Mouse (Mus musculus) ES-E14 (cell line): ENCODE measurements at regions not wholly inside any gene's neighbourhood (a gene's known extent, or its start where the extent isn't known, plus 50 kb on each side); places are given as distances from the start of the nearest gene placed in this dataset.

ENCODE experiments used
- DNase-seq: peaks from one replicate; pipeline ENCODE4 v3.0.0-alpha.2; 2013; ENCODE audit warnings: low read depth, low spot score
- H3K27ac ChIP-seq: 2 replicates; pipeline ENCODE4 v1.5.1; 2012; ENCODE audit warnings: low read depth, mild to moderate bottlenecking, low read length, moderate library complexity, mixed read lengths; ENCODE audit not compliant: poor library complexity, insufficient read depth, severe bottlenecking
- H3K36me3 ChIP-seq: 2 replicates; pipeline ENCODE4 v1.6.1; 2012; ENCODE audit warnings: mild to moderate bottlenecking, low read length, moderate library complexity, mixed read lengths; ENCODE audit not compliant: control insufficient read depth, poor library complexity, insufficient read depth, severe bottlenecking
- H3K4me1 ChIP-seq, 2 experiments: fragments of 150-350 bp in 1 of 2; sonication (generic) in 1 of 2; 2 replicates each; pipeline ENCODE4 v1.6.1; 2012; ENCODE audit warnings: low read length in 2 of 2, mild to moderate bottlenecking in 1 of 2, mixed read lengths in 1 of 2; ENCODE audit not compliant: control insufficient read depth in 2 of 2, insufficient read depth in 2 of 2, poor library complexity in 1 of 2
- H3K4me3 ChIP-seq, 2 experiments: fragments of 150-350 bp in 1 of 2; sonication (generic) in 1 of 2; 2 replicates each; pipeline ENCODE4 v1.5.1; 2012; ENCODE audit warnings: low read length in 2 of 2, low read depth in 1 of 2, mild to moderate bottlenecking in 1 of 2, mixed read lengths in 1 of 2; ENCODE audit not compliant: insufficient read depth in 1 of 2, poor library complexity in 1 of 2, severe bottlenecking in 1 of 2
- H3K9ac ChIP-seq: 2 replicates; pipeline ENCODE4 v1.6.1; 2012; ENCODE audit warnings: low read depth, mild to moderate bottlenecking, low read length, mixed read lengths; ENCODE audit not compliant: poor library complexity, insufficient read depth, severe bottlenecking
- H3K9me3 ChIP-seq: fragments of 150-350 bp; sonication (generic); 2 replicates; pipeline ENCODE4 v1.6.1; 2012; ENCODE audit warnings: low read depth, mild to moderate bottlenecking, low read length; ENCODE audit not compliant: control insufficient read depth, insufficient read depth
- CHD2 ChIP-seq: IDR thresholded peaks from 2 replicates; pipeline ENCODE4 v1.6.1; 2014; ENCODE audit warnings: mild to moderate bottlenecking, low read depth, low read length, inconsistent platforms
- HCFC1 ChIP-seq: IDR thresholded peaks from 2 replicates; pipeline ENCODE4 v1.6.1; 2012; ENCODE audit warnings: low read length, inconsistent platforms, borderline replicate concordance; ENCODE audit not compliant: insufficient read depth
- MAFK ChIP-seq: IDR thresholded peaks from 2 replicates; pipeline ENCODE4 v1.6.1; 2014; ENCODE audit warnings: mild to moderate bottlenecking, low read depth, low read length, inconsistent platforms; ENCODE audit not compliant: insufficient read depth
- ZC3H11A ChIP-seq: IDR thresholded peaks from 2 replicates; pipeline ENCODE4 v1.6.1; 2012; ENCODE audit warnings: low read depth, mild to moderate bottlenecking, inconsistent platforms, low read length, borderline replicate concordance
- ZNF384 ChIP-seq: IDR thresholded peaks from 2 replicates; pipeline ENCODE4 v1.6.1; 2012; ENCODE audit warnings: low read depth, low read length, inconsistent platforms
- in situ Hi-C, 2 experiments: fragments of 600-800 bp; cut with MboI; formaldehyde crosslinking; loops; one replicate each; pipeline ENCODE4 v1.15.1; 2025; ENCODE audit warnings: low sequenced_read_pairs in 2 of 2, inconsistent platforms in 1 of 2; ENCODE audit not compliant: unreplicated experiment in 2 of 2

DNA sequence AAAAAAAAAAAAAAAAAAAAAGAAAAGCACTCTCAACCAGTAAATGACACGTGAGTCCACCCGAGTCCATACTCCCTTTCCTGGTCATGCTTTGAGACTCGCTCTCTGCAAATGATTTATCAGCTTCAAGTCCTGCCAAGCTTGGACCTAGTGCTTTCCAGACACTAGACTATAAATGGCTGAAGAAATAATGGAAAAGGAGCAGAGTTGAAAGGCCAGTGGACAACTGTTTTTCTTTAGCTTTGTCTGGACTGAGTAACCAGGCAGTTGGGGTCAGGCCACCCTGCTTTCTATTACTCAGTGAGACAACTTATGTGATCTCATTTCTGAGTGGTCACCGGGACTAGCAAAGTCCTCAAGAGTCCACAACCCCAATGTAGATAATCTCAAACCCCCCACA is 112.9 kb downstream of the Kcns3 start:
- Histone ChIP-seq H3K9ac (no peak overlapping the region), H3K9me3 (no peaks in the 10 kb centered on the region), H3K27ac (no peak overlapping the region), H3K4me1 (peaks cover 0 to 6% of the 10 kb centered on the region in 2 experiments; a peak in 1 of 4 replicates), H3K4me3 (no peak overlapping the region), H3K36me3 (no peaks in the 10 kb centered on the region)
- no peak for DNase-seq
- no peak for TF ChIP-seq HCFC1
- TF ChIP-seq MAFK, result no peak
- TF ChIP-seq ZNF384, result no peak
- no peak for TF ChIP-seq ZC3H11A
- no peak for TF ChIP-seq CHD2
- in situ Hi-C loops, result no loop called here

DNA sequence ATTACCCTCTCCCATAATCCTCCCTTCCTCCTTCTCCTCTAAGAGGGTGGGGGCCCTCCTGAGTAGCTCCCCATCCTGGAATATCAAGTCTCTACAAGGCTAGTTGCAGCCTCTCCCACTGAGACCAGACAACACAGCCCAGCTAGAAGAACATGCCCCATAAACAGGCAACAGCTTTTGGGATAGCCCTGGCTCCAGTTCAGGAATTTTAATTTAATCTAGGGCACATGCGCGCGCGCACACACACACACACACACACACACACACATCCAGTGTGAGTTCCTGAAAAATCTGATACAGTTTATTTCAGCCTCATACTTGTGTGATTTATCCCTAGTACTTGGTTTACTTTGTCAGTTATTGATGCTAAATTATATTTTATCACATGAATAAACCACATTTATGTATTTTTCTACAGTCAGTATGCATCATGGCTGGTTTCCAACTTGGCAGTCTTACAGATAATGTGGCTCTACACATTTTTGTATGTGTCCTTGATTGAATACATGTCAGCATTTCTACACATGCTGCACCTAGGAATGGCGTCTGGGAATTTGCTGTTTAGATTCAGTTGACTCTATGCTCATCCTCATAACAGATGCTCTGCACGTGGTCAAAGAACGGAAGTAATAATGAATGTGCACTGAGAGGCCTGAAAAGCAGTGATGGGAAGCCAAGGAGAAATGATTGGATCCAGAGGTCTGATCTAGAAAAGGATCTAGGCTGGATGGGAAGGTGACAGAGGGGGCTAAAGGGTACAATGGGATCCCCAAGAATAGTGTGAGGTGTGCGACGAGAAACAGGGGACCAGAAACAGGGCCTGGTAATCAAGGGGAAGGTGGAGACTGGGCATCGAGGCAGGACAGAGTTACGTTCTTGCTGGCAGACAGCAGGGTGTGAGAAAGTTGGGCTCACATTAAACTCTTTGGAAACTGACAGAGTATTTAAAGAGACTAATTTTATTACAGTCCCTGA is 130.0 kb downstream of the Kcns3 start:
- no peak overlapping the region for H3K9ac ChIP-seq
- H3K4me1 ChIP-seq, result no peaks in the 10 kb centered on the region
- TF ChIP-seq ZNF384 (no peak), ZC3H11A (no peak), MAFK (no peak), HCFC1 (no peak), CHD2 (no peak)
- in situ Hi-C loops, result no loop called here
- H3K27ac ChIP-seq, result no peak overlapping the region
- no peaks in the 10 kb centered on the region for H3K9me3 ChIP-seq
- no peaks in the 10 kb centered on the region for H3K36me3 ChIP-seq
- no peak for DNase-seq
- no peak overlapping the region for H3K4me3 ChIP-seq

DNA sequence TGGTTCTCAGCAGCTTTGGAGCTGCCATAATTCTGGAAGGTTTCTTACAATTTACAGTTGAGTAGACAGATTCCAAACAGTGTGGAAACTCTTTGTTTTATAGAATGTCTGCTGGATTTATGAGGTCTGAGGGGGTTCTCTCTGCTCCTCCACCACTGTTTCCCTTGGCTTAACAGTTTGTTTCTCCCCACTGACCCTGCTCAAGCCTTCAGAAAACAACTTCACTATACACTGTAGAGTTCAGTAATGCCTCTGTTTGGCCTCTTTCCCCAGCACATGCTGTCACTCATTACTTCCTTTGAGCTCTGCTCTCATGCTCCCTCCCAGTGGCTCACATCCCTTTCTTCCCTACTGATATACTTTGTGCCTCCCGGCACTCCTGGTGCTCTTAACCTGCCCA is 139.7 kb downstream of the Kcns3 start:
- no peaks in the 10 kb centered on the region for H3K36me3 ChIP-seq
- no peaks in the 10 kb centered on the region for H3K9me3 ChIP-seq
- no peaks in the 10 kb centered on the region for H3K4me1 ChIP-seq
- no peak overlapping the region for H3K27ac ChIP-seq
- H3K9ac ChIP-seq, result no peak overlapping the region
- DNase-seq, result no peak
- TF ChIP-seq CHD2, result no peak
- in situ Hi-C loops, result no loop called here
- no peak overlapping the region for H3K4me3 ChIP-seq

DNA sequence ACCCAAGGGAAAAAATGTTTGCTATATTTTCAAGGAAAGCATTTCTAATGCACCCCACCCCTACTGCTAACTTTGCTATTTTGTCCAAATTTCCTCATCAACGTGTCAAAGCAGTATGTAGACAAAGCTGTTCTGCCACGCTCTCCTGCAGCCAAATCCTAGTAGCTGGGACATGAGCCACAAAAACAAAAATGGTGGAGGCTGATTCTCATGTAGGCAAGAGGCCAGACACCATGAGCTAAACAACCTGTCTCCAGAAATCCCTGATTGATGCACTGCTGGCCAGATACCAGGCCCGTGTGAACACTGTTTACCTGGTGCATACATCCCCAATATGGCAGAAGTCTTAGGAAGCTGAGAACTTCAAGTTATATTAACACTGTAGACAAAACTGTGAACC is 166.6 kb downstream of the Kcns3 start:
- no peaks in the 10 kb centered on the region for H3K9me3 ChIP-seq
- no peak for TF ChIP-seq MAFK
- no peak overlapping the region for H3K27ac ChIP-seq
- H3K9ac ChIP-seq, result no peak overlapping the region
- no peaks in the 10 kb centered on the region for H3K36me3 ChIP-seq
- no peaks in the 10 kb centered on the region for H3K4me1 ChIP-seq
- no peak overlapping the region for H3K4me3 ChIP-seq
- DNase-seq, result no peak
- in situ Hi-C loops, result no loop called here

DNA sequence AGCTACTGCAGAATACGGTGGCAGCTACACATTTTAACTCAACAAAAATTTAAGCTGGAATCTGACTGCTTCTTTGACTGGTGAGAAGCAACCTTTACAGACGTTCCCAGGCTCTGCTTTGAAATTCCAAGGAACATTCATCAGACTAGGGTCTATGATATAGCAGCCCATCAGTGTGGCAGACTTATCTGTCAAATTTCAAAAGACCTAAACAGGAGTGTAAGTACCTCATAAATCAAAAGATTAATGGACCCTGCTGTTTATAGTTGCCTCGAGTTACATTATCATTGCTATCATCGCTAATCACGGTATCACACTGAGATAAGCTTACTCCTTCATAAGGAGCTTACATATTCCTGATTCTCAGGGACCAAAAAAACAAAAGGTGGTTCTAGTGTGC is 201.7 kb downstream of the Kcns3 start:
- H3K9me3 ChIP-seq, result no peaks in the 10 kb centered on the region
- no peak overlapping the region for H3K4me3 ChIP-seq
- DNase-seq, result no peak
- no peaks in the 10 kb centered on the region for H3K4me1 ChIP-seq
- TF ChIP-seq ZC3H11A, result no peak
- TF ChIP-seq CHD2, result no peak
- TF ChIP-seq HCFC1, result no peak
- TF ChIP-seq ZNF384, result no peak
- no peak for TF ChIP-seq MAFK
- no peaks in the 10 kb centered on the region for H3K36me3 ChIP-seq
- H3K27ac ChIP-seq, result no peak overlapping the region
- H3K9ac ChIP-seq, result no peak overlapping the region
- in situ Hi-C loops, result no loop called here
